Mouse (Mus musculus) kidney, postnatal 10 days (tissue): ENCODE data around the gene Slc1a6.
"Not testable (repeated sequence)": the region's sequence is repeated elsewhere in the genome, so short reads cannot be mapped to it uniquely, and the experiment has no call there.

Experiments used
- DNase-seq: peaks from one replicate; pipeline ENCODE4 v3.0.0; 2021; ENCODE audit warnings: mixed read lengths

Slc1a6 gene

GRCm38 (mm10) chr10:78779981-78780651 is at the start of gene Slc1a6:
TSS of gene Slc1a6 (plus strand) at chr10:78780496.
- DNase-seq = peak; percentile 47

- DNase-seq = no peak
Measured at GRCm38 (mm10) chr10:78739821-78740220, 40.5 kb upstream of the Slc1a6 start.

GRCm38 (mm10) chr10:78743721-78744120 is 36.6 kb upstream of the Slc1a6 start:
- DNase-seq = no peak

GRCm38 (mm10) chr10:78745453-78746232 is 34.7 kb upstream of the Slc1a6 start:
- peak; percentile 11 for DNase-seq

GRCm38 (mm10) chr10:78747035-78747721 is 33.1 kb upstream of the Slc1a6 start:
- peak; percentile 14 for DNase-seq

GRCm38 (mm10) chr10:78748161-78748560 is 32.1 kb upstream of the Slc1a6 start:
- DNase-seq = no peak

GRCm38 (mm10) chr10:78748946-78749345 is 31.4 kb upstream of the Slc1a6 start:
- DNase-seq = no peak

GRCm38 (mm10) chr10:78752452-78753191 is 27.7 kb upstream of the Slc1a6 start, which contains the start of gene Ccdc105:
TSS of gene Ccdc105 (minus strand) at chr10:78753065.
- DNase-seq = peak; percentile 59

GRCm38 (mm10) chr10:78756021-78756420 is 24.3 kb upstream of the Slc1a6 start:
- DNase-seq = peak; percentile 87

GRCm38 (mm10) chr10:78765570-78765969 is 14.7 kb upstream of the Slc1a6 start:
- no peak for DNase-seq

- no peak for DNase-seq
Measured at GRCm38 (mm10) chr10:78775830-78776229, 4.5 kb upstream of the Slc1a6 start.

GRCm38 (mm10) chr10:78779527-78779926 is 769 bp upstream of the Slc1a6 start:
- no peak for DNase-seq

- DNase-seq = peak; percentile 80
Measured at GRCm38 (mm10) chr10:78787566-78788087, 7.3 kb downstream of the Slc1a6 start.

GRCm38 (mm10) chr10:78790561-78790960 is 10.3 kb downstream of the Slc1a6 start:
- no peak for DNase-seq

- no peak for DNase-seq
Measured at GRCm38 (mm10) chr10:78801449-78801848, 21.2 kb downstream of the Slc1a6 start.

GRCm38 (mm10) chr10:78812358-78813060 is 32.2 kb downstream of the Slc1a6 start:
- no peak for DNase-seq

- DNase-seq = not testable (repeated sequence)
Measured at GRCm38 (mm10) chr10:78840456-78840855, 60.2 kb downstream of the Slc1a6 start.

GRCm38 (mm10) chr10:78852066-78852465 is 71.8 kb downstream of the Slc1a6 start, which contains the start of gene Olfr1356:
TSS of gene Olfr1356 (minus strand) at chr10:78852166.
- DNase-seq = no peak
